Mouse (Mus musculus): Measurements from ENCODE around the gene Spint5. TPM values are rescaled to one million over a fixed set of nuclear protein-coding genes. Genes with fewer than 3 reads are reported as not detected.
A peak's percentile ranks its signal among the peaks of the same experiment; 100 is the strongest.

Spint5 gene
- polyA plus RNA-seq, 1 experiment from 2014 or later = not detected

GRCm38 (mm10) chr2:164737377-164738090 is 22.4 kb downstream of the Spint5 start:
- ATAC-seq (ENCODE audit: extremely low read depth, insufficient number of reproducible peaks, low FRiP score, low TSS enrichment) = no peak
- 61% methylated on average over 3 of the region's 3 CpGs for WGBS
- Histone ChIP-seq H3K27ac (replicated peaks) (no peak overlapping the region), H3K4me3 (no peak overlapping the region), H3K4me1 (no peaks in the 10 kb centered on the region), H3K9ac (no peak overlapping the region), H3K9me3 (no peaks in the 10 kb centered on the region), H3K36me3 (no peaks in the 10 kb centered on the region), H3K4me2 (no peak overlapping the region), H3K27me3 (replicated peaks) (peaks cover 9% of the 10 kb centered on the region; the same call in 1 of the 2 replicates)

GRCm38 (mm10) chr2:164739876-164740275 is 24.8 kb downstream of the Spint5 start:
- Histone ChIP-seq H3K27ac (replicated peaks) (no peak overlapping the region), H3K4me3 (no peak overlapping the region), H3K9ac (no peak overlapping the region), H3K9me3 (no peaks in the 10 kb centered on the region), H3K36me3 (no peaks in the 10 kb centered on the region), H3K4me1 (peaks cover 1% of the 10 kb centered on the region), H3K27me3 (replicated peaks) (peaks cover 9% of the 10 kb centered on the region; the same call in 1 of the 2 replicates), H3K4me2 (no peak overlapping the region)
- 50% methylated on average over 7 of the region's 7 CpGs for WGBS
- ATAC-seq (ENCODE audit: extremely low read depth, insufficient number of reproducible peaks, low FRiP score, low TSS enrichment) = no peak

- Histone ChIP-seq H3K4me2 (peak overlapping the region; percentile 95), H3K4me3 (peak overlapping the region; percentile 70), H3K27ac (replicated peaks) (no peak overlapping the region), H3K36me3 (peaks cover 28% of the 10 kb centered on the region), H3K9me3 (no peaks in the 10 kb centered on the region), H3K27me3 (replicated peaks) (peaks cover 5% of the 10 kb centered on the region; the same call in 1 of the 2 replicates), H3K9ac (peak overlapping the region; percentile 93), H3K4me1 (peaks cover 28% of the 10 kb centered on the region)
- ATAC-seq (ENCODE audit: extremely low read depth, insufficient number of reproducible peaks, low FRiP score, low TSS enrichment) = no peak
- 63% methylated on average over 13 of the region's 13 CpGs for WGBS
Measured at GRCm38 (mm10) chr2:164744987-164745386, 29.9 kb downstream of the Spint5 start.

- H3K27me3 ChIP-seq (replicated peaks) = 0 out of 2 replicates have a peak, but pooled peaks cover 5% of the 10 kb centered on the region
- peaks cover 38% of the 10 kb centered on the region for H3K36me3 ChIP-seq
- WGBS = under 1% methylated on average over 69 of the region's 70 CpGs
- ATAC-seq (ENCODE audit: extremely low read depth, insufficient number of reproducible peaks, low FRiP score, low TSS enrichment) = peak; percentile 86
- H3K9ac ChIP-seq = peak within 1 kb of the TSS; percentile 93
- H3K27ac ChIP-seq (replicated peaks) = peak within 1 kb of the TSS; percentile 71
- H3K9me3 ChIP-seq = no peaks in the 10 kb centered on the region
- peak within 1 kb of the TSS; percentile 70 for H3K4me3 ChIP-seq
- H3K4me1 ChIP-seq = peaks cover 28% of the 10 kb centered on the region
- peak within 1 kb of the TSS; percentile 95 for H3K4me2 ChIP-seq
Measured at GRCm38 (mm10) chr2:164745843-164746479, 30.9 kb downstream of the Spint5 start, which contains the start of the genes Wfdc3 and Dnttip1. TSS of gene Wfdc3 (minus strand) at chr2:164745931. TSS of gene Dnttip1 (plus strand) at chr2:164745983.

GRCm38 (mm10) chr2:164746693-164747092 is 31.6 kb downstream of the Spint5 start:
- 0 out of 2 replicates have a peak, but pooled peaks cover 3% of the 10 kb centered on the region for H3K27me3 ChIP-seq (replicated peaks)
- 33% methylated on average over 8 of the region's 8 CpGs for WGBS
- peak overlapping the region; percentile 93 for H3K9ac ChIP-seq
- no peaks in the 10 kb centered on the region for H3K9me3 ChIP-seq
- peaks cover 28% of the 10 kb centered on the region for H3K4me1 ChIP-seq
- peak overlapping the region; percentile 71; the same call in 1 of the 2 replicates for H3K27ac ChIP-seq (replicated peaks)
- peaks cover 45% of the 10 kb centered on the region for H3K36me3 ChIP-seq
- no peak for ATAC-seq (ENCODE audit: extremely low read depth, insufficient number of reproducible peaks, low FRiP score, low TSS enrichment)
- H3K4me3 ChIP-seq = peak overlapping the region; percentile 70
- H3K4me2 ChIP-seq = peak overlapping the region; percentile 95

- Histone ChIP-seq H3K9me3 (no peaks in the 10 kb centered on the region), H3K4me2 (no peak overlapping the region), H3K4me1 (peaks cover 28% of the 10 kb centered on the region), H3K36me3 (peaks cover 60% of the 10 kb centered on the region), H3K27me3 (replicated peaks) (no peaks in the 10 kb centered on the region), H3K27ac (replicated peaks) (no peak overlapping the region), H3K9ac (no peak overlapping the region), H3K4me3 (no peak overlapping the region)
- 82% methylated on average over 4 of the region's 4 CpGs for WGBS
- ATAC-seq (ENCODE audit: extremely low read depth, insufficient number of reproducible peaks, low FRiP score, low TSS enrichment) = no peak
Measured at GRCm38 (mm10) chr2:164748191-164748590, 33.1 kb downstream of the Spint5 start.

GRCm38 (mm10) chr2:164748991-164749390 is 33.9 kb downstream of the Spint5 start:
- WGBS = 86% methylated on average over 6 of the region's 6 CpGs
- H3K27ac ChIP-seq (replicated peaks) = no peak overlapping the region
- H3K4me3 ChIP-seq = no peak overlapping the region
- peaks cover 68% of the 10 kb centered on the region for H3K36me3 ChIP-seq
- H3K9me3 ChIP-seq = no peaks in the 10 kb centered on the region
- H3K9ac ChIP-seq = no peak overlapping the region
- peaks cover 31% of the 10 kb centered on the region for H3K4me1 ChIP-seq
- no peaks in the 10 kb centered on the region for H3K27me3 ChIP-seq (replicated peaks)
- no peak for ATAC-seq (ENCODE audit: extremely low read depth, insufficient number of reproducible peaks, low FRiP score, low TSS enrichment)
- H3K4me2 ChIP-seq = no peak overlapping the region

- ATAC-seq (ENCODE audit: extremely low read depth, insufficient number of reproducible peaks, low FRiP score, low TSS enrichment) = no peak
- Histone ChIP-seq H3K4me2 (no peak overlapping the region), H3K4me3 (no peak overlapping the region), H3K27ac (replicated peaks) (no peak overlapping the region), H3K9ac (no peak overlapping the region), H3K36me3 (peaks cover 100% of the 10 kb centered on the region), H3K27me3 (replicated peaks) (no peaks in the 10 kb centered on the region), H3K9me3 (no peaks in the 10 kb centered on the region), H3K4me1 (peaks cover 35% of the 10 kb centered on the region)
- 95% methylated on average over 2 of the region's 2 CpGs for WGBS
Measured at GRCm38 (mm10) chr2:164752454-164752853, 37.3 kb downstream of the Spint5 start.

GRCm38 (mm10) chr2:164754105-164754504 is 39.0 kb downstream of the Spint5 start:
- H3K4me2 ChIP-seq = no peak overlapping the region
- H3K4me3 ChIP-seq = no peak overlapping the region
- H3K36me3 ChIP-seq = peaks cover 100% of the 10 kb centered on the region
- peak overlapping the region; percentile 94 for H3K27ac ChIP-seq (replicated peaks)
- WGBS = 77% methylated on average over 11 of the region's 11 CpGs
- H3K9me3 ChIP-seq = no peaks in the 10 kb centered on the region
- H3K9ac ChIP-seq = peak overlapping the region; percentile 15; the same call in 1 of the 2 replicates
- no peaks in the 10 kb centered on the region for H3K27me3 ChIP-seq (replicated peaks)
- no peak for ATAC-seq (ENCODE audit: extremely low read depth, insufficient number of reproducible peaks, low FRiP score, low TSS enrichment)
- peaks cover 27% of the 10 kb centered on the region for H3K4me1 ChIP-seq

GRCm38 (mm10) chr2:164754800-164755199 is 39.7 kb downstream of the Spint5 start:
- Histone ChIP-seq H3K4me2 (peak overlapping the region; percentile 47), H3K4me3 (no peak overlapping the region), H3K27me3 (replicated peaks) (no peaks in the 10 kb centered on the region), H3K4me1 (peaks cover 31% of the 10 kb centered on the region), H3K27ac (replicated peaks) (peak overlapping the region; percentile 94), H3K9me3 (no peaks in the 10 kb centered on the region), H3K36me3 (peaks cover 100% of the 10 kb centered on the region), H3K9ac (peak overlapping the region; percentile 75)
- no peak for ATAC-seq (ENCODE audit: extremely low read depth, insufficient number of reproducible peaks, low FRiP score, low TSS enrichment)
- WGBS = 46% methylated on average over 2 of the region's 2 CpGs

GRCm38 (mm10) chr2:164757841-164758240 is 42.7 kb downstream of the Spint5 start:
- Histone ChIP-seq H3K36me3 (peaks cover 100% of the 10 kb centered on the region), H3K4me2 (no peak overlapping the region), H3K4me3 (no peak overlapping the region), H3K9me3 (no peaks in the 10 kb centered on the region), H3K27ac (replicated peaks) (no peak overlapping the region), H3K27me3 (replicated peaks) (no peaks in the 10 kb centered on the region), H3K4me1 (peaks cover 47% of the 10 kb centered on the region), H3K9ac (no peak overlapping the region)
- ATAC-seq (ENCODE audit: extremely low read depth, insufficient number of reproducible peaks, low FRiP score, low TSS enrichment) = no peak
- 87% methylated on average over 11 of the region's 11 CpGs for WGBS
